Mouse (Mus musculus): ENCODE measurements around the gene Trap1.

- TF ChIP-seq MYOD1 (IDR thresholded peaks at IDR 0.05; ENCODE audit: control insufficient read depth in 1 of 3, insufficient read length in 2 of 3, low read depth in 2 of 3): no peak
- no peak for TF ChIP-seq POLR2A (IDR thresholded peaks at IDR 0.05; ENCODE audit: insufficient read length, low read depth)
- TF ChIP-seq MAX (IDR thresholded peaks at IDR 0.05; ENCODE audit: low read depth): no peak
Measured at GRCm38 (mm10) chr16:4022719-4023118, 54.9 kb downstream of the Trap1 start.
